Mouse (Mus musculus) gastrocnemius, postnatal 25 days (tissue): ENCODE data around the gene Pygb. TPM values are rescaled to one million over a fixed set of nuclear protein-coding genes. Genes with fewer than 3 reads are reported as not detected.

Source experiments
- DNase-seq: peaks from one replicate; pipeline ENCODE4 v3.0.0; 2022
- total RNA-seq, 2 experiments: library from RNA; stranded (reverse); gene quantifications; 1 replicate in 1 of 2; 2 replicates in 1 of 2; pipeline ENCODE4 v1.2.3; 2021

The Pygb gene
- total RNA-seq, 2 experiments from 2014 or later: 4.0 to 7.7 TPM

DNA sequence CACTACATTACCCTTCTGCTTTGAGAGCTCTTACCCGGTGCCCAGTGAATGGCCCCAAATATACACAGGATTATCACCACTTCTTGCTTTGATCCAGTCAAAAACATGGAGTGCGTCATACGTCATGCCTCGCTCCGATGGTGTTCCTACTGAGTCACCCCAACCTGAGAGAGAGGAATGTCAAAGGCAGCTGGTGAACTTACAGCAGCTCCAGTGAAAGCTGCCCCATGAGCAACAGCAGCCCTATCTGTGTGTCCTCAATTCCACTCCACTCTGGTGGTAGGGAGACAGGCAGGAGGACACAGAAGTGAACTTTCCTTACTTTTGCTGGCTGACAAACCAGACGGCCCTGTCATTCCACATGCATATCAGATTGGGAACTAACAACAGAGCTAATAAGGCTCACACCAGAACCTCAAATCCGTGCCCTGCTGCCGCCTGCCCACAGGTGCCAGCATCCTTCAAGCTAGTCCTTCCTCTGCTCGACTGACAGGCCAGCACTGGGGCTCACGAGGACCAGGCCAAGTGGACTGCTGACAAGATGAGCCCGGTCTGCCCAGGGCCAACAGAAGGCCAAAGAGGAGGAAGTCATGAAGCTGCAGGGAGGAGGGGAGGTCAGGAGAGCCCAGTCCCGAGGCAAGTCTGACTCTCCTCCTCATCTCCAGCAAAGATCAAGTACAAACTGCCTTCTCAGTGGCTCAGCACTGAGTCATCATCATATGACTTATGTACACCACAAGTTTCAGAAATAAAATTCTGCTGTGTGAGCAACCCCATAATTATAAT lies 53.3 kb downstream of the Pygb start:
- DNase-seq: peak; percentile 37

DNA sequence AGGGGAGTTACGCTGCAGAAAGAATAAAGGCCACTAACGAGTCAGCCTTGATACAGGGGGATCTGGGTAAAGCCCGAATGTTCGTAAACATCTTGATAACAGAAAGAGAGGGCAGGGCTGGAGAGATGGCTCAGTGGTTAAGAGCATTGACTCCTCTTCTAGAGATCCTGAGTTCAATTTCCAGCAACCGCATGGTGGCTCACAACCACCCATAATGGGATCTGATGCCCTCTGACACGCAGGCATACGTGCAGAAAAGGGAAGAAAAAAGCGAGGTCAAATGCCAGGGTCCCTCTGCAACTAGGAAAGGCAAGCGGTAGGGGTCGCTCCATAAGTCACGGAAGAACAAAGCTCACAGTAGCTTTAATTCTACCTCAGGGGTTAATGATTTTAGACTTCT lies 54.6 kb downstream of the Pygb start:
- no peak for DNase-seq

DNA sequence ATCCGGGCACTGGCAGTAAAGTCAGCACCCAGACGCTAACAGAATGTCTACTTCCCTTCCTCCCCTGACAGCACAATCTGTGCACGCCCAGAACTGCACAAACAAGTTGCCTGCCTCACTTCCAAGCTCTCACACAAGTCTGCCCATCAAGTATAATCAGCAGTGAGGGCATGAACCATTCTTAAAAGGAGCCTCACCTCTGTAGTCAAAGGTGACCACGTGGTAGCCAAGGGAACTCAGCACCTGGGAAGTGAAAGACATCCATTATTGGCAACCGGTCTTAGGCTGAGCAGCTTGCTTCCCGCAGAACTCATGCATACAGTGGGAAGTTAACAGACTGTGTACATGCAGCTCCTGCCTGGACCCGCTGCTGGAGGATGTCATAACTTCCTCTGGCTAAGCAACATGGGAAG lies 55.5 kb downstream of the Pygb start:
- DNase-seq: no peak

DNA sequence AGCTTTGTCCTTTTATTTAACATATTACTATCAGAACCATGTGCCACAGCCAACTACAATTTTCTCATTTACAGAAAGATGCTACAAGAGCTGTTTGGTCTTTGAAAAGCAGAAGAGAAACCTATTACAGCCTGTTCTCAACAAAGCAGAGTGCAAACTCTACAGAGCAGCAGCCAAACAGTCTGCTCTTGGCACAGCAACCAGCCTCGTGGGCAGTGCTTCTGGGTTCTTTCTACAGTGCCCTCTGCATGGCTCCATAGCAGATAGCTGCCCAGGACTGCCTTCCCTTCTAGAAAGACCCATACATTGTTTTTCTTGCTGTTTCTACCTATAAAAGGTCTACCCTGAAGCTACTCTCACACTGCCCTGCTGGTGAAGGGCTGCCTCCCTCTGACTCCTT lies 58.3 kb downstream of the Pygb start:
- no peak for DNase-seq

DNA sequence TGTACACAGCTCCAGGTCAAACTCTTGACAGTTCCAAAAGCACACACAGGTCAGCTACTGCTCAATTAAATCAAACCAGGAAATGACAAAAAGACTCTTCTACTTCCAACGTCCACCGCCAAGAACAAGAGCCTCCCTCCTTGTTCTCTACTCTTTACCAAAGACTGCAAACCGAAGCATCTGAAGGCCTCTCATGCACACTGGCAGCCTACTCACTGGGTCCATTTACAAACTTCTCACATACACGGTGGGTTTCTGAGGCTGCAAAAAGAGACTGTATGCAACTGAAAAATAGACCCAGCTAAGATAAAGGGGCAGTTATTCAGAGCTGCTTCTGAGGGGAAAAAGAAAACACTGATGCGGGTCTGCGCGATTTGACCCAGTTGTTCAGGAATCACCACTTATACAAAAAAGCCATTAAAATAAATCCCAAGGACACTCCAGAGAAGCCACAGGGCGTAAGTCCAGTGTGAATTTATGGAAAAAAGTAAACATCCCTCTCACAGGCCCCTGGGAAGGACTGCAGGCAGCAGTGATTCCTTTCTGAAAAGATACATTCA lies 61.0 kb downstream of the Pygb start:
- no peak for DNase-seq

DNA sequence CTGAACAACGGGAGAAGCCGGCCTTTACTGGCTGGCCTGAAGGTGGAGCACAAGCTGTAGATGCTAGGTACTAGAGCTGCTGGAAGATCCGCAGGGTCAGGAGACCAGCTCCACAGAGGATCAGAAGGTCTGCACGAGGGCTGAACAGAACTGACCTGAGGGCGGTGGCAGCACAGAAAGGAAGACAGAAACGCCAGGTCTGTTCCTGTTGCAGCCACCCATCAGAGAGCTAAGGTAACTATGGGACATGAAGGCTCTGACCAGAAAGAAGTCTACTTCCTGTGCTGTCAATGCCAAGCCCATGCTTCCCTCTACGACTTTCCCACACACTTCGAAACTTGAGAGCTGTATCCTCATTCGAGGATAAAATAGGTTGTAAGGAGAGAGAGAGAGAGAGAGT lies 64.7 kb downstream of the Pygb start:
- DNase-seq: no peak

DNA sequence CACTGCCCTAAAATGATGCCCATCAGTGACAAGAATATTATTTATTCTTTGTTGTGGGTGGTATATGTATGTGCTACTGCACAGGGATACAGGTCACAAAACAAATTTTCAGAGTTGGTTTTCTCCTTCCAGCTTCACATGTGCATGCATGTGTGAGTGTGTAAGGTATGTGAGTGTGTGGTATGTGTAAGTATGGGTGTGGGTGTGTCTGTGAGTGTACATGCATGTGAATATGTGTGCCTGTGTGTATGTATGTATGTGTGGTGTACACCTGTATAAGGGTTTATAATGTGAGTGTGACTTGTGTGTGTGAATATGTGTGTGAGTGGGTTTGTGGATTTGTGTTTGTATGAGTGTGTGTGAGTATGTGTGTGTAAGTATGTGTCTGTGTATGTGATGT lies 68.7 kb downstream of the Pygb start:
- no peak for DNase-seq

DNA sequence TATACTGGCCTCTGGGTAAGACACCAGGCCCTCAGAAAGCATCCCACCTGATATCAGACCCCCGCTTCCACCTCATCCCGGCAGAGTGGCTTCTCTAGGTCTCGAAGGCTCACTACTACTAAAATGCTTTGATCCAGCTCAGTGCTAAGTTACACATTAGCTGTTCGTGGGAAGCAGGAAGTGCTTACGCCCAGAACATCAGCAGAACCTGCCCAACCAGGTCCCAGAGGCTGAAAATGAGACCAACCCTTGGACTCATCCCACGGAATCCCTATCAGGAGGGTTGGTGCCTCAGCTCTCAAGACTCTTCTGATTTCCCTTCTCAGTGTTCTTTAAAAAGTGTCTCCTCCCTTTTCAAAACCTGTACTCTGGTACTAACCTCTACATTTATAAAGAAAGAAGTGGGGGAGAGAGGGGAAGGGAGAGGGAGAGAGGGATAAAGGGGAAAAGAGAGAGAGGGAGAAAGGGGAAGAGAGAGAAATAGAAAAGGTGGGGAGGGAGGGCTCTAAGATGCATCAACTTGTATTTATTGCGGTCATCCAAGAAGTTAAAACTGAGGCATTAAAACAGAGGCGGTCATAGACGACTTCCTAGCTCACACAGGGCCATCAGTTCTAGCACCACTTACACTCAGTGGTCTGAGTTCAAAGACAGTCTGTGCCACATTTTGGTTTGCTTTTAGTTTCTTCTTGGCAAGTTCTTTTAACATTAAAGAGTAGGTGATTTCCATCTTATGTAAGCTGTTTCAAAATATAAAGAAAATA lies 72.4 kb downstream of the Pygb start:
- DNase-seq: no peak

DNA sequence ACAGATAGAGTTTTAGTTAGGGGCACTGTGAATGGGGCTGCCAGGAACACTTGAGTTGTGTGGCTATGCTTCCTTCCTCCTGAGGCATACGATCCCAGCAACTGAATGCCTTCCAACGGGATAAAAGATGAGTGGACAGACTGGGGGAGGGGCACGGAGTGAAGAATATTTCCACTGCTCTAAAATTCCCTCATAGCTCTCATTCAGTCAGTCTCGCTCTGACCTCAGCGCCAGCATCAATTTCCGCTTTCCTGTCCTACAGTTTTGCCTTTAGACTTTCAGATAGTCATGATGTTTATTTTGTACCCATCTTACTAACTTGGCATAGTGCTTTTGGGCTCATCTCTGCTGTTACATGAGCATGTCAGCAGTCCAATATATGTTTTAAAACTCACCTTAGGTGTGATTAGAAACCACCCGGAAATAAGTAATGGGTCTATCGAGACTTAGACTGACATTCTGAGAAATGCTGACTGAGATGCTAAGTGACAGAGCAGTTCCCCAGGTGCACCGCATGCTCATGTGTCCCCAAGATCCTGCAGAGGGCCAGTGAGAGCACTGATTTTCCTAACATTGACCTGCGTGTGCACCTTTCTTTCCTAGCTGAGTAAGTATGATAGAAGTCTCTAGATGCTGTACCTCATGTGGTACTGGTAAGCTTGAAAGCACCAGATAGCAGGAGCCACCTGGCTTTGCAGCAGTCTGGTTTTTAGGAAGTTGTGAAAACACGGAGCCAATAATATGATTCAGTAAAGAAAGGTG lies 73.4 kb downstream of the Pygb start:
- DNase-seq: no peak

DNA sequence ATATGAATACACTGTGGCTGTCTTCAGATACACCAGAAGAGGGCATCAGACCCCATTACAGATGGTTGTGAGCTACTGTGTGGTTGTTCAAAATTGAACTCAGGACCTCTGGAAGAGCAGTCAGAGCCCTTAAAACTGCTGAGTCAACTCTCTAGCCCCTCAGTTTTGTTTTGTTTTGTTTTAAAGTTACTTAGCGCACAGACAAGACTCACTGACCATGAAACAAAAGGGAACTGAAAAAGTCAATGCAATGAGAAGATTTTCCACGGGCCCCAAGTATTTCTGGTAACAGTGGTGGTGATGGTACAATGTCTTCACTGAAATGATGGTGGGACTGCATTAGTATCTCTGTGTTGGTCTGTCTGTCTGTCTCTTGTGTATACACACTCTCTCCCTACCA lies 74.6 kb downstream of the Pygb start:
- no peak for DNase-seq

DNA sequence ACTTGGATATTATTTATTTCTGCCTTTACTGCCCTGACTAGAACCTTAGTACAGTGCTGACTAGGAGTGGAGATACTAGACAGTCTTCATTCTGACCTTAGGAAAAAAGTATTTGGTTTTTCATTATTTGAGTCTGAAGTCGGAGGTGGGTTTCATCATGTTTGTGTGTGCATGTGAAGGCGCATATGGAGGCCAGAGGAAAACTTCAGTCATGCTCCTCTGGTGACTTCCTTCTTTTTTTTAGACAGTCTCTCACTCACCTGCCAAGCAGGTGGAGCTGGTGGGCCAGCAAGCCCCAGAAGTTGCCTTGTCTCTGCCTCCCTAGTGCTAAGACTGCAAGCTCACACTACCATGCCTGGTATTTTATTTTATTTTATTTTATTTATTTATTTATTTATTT lies 80.5 kb downstream of the Pygb start:
- DNase-seq: no peak

DNA sequence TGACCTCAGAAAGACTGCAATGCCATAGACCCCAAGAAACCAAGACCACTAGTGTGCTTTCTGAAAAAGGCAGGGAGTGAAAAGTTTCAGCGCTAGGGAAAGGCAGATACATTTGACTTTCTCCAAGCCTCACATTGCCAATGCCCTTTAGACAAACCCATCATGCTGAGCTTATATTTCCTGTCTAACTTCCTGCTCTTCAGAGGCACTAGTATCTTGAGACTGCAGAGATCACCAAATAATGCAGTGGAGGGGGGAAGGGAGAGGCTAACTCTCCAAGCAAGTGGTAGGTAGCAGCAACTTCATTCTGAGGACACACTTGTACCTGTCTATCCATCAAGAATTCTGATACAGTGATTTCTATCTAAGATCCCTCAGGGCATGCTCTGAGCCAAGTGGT lies 82.9 kb downstream of the Pygb start:
- no peak for DNase-seq

DNA sequence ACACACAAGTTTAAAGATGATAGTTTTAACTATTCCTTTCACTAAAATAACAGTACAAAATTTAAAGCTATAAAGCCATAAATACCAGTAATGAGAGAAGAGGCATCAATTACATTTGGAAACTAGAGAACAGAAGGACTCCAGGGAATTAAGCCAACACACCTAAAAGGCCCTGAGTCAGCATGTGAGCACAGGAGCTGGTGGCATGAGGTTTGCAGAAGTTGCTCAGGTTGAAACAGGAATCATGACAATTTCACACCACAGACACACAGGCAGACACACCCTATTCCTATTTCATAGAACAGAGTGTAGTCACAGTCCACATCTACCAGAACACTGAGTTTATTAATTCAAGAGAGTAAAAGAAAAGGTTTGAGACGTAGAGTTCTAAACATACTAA lies 88.0 kb downstream of the Pygb start:
- DNase-seq: no peak

DNA sequence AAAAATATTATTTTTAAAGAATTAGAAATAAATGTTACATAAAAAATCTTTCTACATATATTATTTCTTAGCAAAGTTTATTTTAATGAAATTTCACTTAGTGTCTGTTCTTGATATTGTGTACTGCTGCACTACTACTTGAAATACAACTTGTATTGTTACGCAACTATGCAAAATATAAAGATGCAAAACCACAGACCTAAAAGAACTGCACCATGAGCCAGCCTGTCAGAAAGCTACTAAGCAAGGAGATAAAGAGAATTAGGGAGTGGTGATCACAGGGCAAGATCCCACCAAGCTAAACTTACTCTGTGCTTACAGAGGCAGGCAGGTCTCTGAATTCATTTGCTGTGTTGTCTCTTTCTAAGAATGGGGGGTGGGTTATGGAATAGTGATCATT lies 88.7 kb downstream of the Pygb start:
- DNase-seq: no peak

DNA sequence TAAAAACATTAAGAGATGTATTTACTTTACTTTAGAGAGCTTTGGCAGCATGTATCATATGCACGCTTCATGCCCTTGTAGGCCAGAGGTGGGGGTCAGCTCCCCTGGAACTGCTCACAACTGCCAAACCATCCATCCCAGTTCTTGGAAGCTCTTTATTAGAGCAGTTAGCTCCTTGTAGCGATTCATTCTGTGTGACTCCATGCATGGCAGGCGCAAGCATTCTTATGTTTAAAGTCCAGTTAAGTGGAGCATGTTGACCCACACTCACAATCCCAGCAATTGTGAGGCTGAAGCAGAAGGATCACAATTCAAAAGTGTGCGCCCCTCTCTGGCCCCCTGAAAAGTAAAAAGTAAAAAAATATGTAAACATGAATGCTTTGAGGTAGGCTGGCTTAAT lies 91.0 kb downstream of the Pygb start:
- DNase-seq: no peak

Other genes with a start within 250 kb of the Pygb start
- not detected for gene Cst7, start 216.3 kb upstream of the Pygb start, total RNA-seq
- 10 to 100 TPM; 17.9 to 22.3 TPM for gene Apmap, start 178.2 kb upstream of the Pygb start, total RNA-seq
- 10 to 100 TPM in 1 of 2 experiments, 1 to 10 TPM in 1; 6.8 to 16.6 TPM for gene Acss1, start 118.2 kb upstream of the Pygb start, total RNA-seq
- not detected for gene Vsx1, start 97.4 kb upstream of the Pygb start, total RNA-seq
- 1 to 10 TPM; 7.1 to 8.4 TPM for gene Entpd6, start 37.7 kb upstream of the Pygb start, total RNA-seq
- gene Abhd12, start 118.0 kb downstream of the Pygb start, total RNA-seq: 10 to 100 TPM; 24.7 to 24.8 TPM
- 1 to 10 TPM; 1.6 to 2.3 TPM for gene Gins1, start 118.7 kb downstream of the Pygb start, total RNA-seq